Mouse (Mus musculus): ENCODE data around the gene Dync1i1.

DNA sequence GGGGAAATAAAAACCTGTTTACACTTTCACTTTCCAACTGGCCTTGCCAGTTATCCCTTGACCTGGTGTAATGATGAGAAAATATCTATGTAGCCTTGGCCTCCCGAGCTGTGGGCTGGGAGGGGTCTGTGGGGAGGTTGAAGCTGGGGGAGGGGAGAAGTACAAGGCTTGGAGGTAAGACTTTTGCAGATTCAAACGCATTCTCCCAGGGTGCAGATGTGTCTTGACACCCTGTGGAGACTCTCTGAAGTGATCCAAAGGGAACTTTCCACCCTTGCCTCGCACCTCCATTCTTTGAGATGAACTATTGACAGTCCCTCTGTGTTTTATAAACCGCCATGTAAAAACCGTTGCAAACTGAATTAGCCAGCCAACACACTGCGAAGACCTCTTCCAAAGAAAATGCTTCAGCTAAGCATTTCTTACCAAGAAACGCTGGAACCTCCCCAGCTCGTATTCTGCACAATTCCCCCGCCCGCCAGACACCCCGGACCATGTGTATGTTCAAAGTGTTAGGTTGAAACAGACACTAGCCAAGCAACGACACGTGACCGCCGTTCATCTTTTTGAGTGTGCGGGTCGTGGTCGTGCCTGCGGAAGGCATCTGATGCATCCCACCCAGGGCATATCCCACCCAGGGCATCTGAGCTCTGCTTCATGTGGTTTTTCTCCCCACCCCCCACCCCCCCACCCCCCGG, 133.6 kb downstream of the Dync1i1 start:
- TF ChIP-seq POLR2A (IDR thresholded peaks at IDR 0.05; ENCODE audit: insufficient read depth, low read depth, low read length) (no peak), EP300 (IDR thresholded peaks at IDR 0.05; ENCODE audit: insufficient read depth, low read depth, low read length) (no peak)
